Mouse (Mus musculus): ENCODE measurements around the gene Wdr46.

Gene Wdr46

DNA sequence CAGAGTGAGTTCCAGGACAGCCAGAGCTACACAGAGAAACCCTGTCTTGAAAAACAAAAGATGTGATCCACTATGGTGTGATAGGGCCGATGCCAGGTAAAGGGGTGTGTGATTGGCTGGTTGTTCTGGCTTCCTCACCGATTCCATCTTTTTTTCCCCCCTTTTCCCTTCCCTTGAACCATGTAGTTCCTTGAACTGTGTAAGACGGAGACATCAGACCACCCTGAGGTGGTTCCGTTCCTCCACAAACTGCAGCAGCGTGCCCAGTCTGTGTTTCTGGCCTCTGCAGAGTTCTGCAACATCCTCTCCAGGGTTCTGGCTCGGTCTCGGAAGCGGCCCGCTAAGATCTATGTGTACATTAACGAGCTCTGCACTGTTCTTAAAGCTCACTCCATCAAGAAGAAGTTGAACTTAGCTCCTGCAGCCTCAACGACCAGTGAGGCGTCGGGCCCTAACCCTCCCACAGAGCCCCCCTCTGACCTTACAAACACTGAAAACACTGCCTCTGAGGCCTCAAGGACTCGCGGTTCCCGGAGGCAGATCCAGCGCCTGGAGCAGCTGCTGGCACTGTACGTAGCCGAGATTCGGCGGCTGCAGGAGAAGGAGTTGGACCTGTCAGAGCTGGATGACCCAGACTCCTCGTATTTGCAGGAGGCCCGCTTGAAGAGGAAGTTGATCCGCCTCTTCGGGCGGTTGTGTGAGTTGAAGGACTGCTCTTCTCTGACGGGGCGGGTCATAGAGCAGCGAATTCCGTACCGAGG, 29.2 kb upstream of the Wdr46 start:
- DNase-seq (ENCODE audit: low read depth, low spot score), result no peak

DNA sequence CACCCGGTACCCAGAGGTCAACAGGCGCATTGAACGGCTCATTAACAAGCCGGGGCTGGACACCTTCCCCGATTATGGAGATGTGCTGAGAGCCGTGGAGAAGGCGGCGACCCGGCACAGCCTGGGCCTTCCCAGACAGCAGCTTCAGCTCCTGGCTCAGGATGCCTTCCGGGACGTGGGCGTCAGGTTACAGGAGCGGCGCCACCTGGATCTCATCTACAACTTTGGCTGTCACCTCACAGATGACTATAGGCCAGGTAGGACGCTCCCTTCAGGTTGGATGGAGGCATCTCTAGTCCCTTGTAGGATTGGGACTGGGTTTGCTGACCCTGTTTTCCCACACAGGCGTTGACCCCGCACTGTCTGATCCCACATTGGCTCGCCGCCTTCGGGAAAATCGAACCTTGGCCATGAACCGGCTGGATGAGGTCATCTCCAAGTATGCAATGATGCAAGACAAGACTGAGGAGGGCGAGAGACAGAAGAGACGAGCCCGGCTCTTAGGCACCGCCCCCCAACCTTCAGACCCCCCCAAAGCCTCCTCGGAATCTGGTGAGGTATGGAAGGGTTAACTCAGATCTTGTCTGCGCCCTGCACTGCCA, 28.5 kb upstream of the Wdr46 start:
- no peak for DNase-seq (ENCODE audit: low read depth, low spot score)

DNA sequence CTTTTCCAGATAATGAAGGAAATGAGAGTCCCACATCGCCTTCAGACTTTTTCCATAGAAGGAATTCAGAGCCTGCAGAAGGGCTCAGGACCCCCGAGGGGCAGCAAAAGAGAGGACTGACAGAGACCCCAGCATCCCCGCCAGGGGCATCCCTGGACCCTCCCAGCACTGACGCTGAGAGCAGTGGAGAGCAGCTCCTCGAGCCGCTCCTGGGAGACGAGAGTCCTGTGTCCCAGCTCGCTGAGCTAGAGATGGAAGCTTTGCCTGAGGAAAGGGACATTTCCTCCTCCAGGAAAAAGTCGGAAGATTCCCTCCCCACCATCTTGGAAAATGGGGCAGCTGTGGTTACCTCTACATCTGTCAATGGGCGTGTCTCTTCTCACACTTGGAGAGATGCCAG, 27.2 kb upstream of the Wdr46 start:
- DNase-seq (ENCODE audit: low read depth, low spot score), result no peak

DNA sequence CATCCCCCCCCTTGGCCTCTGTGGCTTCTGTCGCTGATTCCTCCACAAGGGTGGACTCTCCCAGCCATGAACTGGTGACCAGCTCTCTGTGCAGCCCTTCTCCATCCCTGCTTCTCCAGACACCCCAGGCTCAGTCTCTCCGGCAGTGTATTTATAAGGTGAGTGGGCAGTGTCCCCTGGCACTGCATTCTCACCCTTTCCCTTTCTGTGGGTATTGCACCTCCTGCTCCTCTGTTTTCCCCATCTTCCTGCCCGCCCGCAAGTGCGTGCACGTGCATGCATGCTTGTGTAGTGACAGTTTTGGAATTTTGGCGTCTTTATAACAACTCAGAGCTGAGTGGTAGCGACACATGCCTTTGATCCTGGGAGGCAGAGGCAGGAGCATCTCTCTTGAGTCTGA, 26.6 kb upstream of the Wdr46 start:
- no peak for DNase-seq (ENCODE audit: low read depth, low spot score)

DNA sequence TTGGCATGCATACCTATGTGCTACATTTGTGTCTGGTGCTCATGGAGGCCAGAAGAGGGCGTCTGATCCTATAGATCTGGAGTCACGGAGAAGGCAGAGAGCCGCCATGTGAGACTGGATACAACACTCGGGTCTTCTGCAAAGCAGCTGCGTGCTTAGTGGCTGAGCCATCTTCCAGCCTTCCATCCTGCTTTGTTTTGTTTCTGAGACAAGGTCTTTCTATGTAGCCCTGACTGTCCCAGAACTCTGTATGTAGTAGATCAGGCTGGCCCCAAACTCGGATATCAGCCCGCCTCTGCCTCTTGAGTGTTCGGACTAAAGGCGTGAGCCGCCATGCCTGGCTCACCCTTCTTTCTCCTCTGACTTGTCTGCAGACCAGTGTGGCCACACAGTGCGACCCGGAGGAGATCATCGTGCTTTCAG, 25.5 kb upstream of the Wdr46 start:
- DNase-seq (ENCODE audit: low read depth, low spot score), result no peak

DNA sequence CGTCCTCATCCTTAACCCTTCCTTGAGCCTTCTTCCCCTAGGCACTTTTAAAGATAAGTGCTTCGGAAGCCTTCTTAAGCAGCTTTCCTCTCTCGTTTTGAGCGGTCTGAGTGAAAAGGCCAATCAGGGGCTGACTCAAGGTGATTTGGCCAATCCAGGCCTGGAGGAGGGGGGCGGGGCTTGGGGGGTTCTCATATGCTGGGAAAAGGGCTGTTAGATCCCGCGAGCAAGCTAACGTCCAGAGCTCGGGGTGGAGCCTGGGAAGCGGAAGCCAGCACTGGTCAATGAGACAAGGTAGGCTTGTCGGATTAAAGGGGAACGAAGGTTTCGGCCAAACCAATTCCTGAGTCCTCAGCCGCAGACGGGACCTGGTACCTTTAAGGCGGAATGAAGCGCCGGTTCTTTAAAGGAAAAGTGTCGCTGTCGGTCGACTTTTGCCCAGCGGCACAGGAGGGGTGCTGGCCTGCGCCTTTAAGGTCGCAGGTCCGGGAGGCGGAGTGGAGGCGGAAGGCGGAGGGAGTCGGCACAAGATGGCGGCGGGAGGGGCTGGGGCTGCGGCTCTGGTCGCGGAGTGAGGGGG, 24.7 kb upstream of the Wdr46 start, which contains the start of the genes Tapbp and Zbtb22:
Gene Tapbp (plus strand): TSS at position 229 of the 580 bp plus-strand sequence.
Gene Zbtb22 (plus strand): TSS at position 234 of the 580 bp plus-strand sequence.
- peak; percentile 96 for DNase-seq (ENCODE audit: low read depth, low spot score)

DNA sequence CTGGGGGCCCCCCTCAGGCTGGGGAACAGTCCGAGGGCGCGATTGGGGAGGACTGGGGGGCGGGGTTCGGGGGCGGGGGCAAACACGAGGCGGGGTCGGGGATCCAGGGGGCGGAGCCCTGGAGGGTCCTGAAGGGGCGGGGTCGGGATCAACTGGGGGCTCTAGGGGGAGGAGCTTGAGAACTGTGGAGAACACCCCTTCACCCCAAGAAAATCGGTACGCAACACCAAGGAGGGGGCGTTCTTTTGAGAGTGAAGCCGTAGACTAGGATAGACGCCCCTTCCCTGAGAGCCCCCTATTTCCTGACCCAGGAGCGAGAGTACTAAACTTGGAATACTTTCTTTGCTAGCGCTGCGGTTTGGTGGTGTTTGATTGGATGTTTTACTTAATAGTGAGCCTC, 24.2 kb upstream of the Wdr46 start:
- no peak for DNase-seq (ENCODE audit: low read depth, low spot score)

DNA sequence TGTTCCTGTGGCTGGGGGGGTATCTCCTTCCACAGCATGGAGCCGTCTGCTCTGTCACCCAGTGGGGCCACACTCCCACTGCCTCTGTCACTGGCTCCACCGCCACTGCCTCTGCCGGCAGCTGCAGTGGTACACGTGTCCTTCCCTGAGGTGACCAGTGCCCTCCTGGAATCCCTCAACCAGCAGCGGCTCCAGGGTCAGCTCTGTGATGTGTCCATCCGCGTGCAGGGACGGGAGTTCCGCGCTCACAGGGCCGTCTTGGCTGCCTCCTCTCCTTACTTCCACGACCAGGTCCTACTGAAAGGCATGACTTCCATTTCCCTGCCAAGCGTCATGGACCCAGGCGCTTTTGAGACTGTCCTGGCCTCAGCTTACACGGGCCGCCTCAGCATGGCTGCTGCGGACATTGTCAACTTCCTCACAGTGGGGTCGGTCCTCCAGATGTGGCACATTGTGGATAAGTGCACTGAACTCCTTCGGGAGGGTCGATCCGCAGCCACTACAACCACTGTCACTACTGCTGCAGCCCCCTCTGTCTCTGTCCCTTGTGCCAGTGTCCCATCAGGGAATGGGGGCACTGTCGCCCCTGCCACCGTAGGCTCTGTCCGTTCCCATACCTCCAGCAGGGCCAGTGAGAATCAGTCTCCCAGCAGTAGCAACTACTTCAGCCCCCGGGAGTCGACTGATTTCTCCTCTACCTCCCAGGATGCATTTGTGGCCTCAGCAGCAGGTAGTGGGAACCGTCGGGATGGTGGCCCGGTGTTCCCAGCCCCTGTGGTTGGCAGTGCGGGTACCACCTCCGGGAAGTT, 23.4 kb upstream of the Wdr46 start:
- no peak for DNase-seq (ENCODE audit: low read depth, low spot score)

DNA sequence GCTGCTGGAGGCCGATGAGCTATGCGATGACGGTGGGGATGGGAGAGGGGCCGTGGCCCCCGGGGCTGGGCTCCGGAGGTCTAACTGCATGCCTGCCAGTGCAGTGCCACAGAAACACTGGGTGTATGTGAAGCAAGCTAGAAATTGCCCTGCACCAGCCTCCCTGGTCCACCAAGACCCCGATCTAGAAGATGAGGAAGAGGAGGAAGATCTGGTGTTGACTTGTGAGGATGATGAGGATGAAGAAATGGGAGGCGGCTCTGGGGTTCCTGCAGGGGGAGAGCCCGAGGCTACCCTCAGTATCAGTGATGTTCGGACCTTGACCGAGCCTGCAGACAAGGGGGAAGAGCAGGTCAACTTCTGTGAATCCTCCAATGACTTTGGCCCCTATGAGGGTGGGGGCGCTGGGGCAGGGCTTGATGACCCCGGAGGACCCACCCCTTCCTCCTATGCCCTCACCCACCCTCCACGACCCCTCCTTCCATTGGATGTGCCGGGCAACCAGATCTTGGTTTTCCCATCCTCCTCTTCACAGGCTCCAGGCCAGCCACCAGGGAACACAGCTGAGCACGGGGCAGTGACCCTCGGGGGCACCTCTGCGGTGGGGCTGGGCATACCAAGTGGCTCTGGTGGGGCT, 22.7 kb upstream of the Wdr46 start:
- no peak for DNase-seq (ENCODE audit: low read depth, low spot score)

DNA sequence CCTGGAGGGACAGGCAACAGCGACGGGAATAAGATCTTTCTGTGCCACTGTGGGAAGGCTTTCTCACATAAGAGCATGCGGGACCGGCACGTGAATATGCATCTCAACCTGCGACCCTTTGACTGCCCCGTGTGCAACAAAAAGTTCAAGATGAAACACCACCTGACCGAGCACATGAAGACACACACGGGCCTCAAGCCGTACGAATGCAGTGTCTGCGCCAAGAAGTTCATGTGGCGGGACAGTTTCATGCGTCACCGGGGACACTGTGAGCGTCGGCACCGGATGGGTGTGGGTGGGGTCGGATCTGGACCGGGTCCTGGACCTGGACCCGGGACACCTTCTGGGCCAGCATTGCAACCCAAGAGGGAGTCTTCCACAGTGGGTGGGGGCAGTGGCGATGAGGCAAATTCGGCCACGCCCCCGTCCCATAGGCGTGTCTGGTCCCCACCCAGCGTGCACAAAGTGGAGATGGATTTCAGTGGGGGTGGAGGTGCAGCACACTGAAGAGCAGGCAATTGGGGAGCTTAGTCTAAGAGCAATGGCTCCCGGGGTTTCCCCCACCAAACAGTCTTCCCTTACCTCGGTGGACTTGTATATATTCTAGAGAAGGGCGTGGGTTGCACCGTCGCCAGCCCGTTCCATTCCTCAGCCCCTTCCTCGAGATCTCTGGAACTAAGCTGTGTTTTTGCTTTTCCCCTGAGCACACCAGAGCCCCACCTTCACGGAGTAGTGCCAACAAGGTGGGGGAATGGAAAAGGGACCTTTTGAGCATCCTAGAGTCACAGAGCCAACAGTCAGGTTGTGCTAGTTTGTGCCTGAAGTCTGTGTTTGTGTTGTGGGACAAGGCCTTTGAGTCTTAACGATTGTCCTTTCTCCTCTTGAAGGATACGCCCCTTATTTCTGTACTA, 21.9 kb upstream of the Wdr46 start:
- DNase-seq (ENCODE audit: low read depth, low spot score), result peak; percentile 71

DNA sequence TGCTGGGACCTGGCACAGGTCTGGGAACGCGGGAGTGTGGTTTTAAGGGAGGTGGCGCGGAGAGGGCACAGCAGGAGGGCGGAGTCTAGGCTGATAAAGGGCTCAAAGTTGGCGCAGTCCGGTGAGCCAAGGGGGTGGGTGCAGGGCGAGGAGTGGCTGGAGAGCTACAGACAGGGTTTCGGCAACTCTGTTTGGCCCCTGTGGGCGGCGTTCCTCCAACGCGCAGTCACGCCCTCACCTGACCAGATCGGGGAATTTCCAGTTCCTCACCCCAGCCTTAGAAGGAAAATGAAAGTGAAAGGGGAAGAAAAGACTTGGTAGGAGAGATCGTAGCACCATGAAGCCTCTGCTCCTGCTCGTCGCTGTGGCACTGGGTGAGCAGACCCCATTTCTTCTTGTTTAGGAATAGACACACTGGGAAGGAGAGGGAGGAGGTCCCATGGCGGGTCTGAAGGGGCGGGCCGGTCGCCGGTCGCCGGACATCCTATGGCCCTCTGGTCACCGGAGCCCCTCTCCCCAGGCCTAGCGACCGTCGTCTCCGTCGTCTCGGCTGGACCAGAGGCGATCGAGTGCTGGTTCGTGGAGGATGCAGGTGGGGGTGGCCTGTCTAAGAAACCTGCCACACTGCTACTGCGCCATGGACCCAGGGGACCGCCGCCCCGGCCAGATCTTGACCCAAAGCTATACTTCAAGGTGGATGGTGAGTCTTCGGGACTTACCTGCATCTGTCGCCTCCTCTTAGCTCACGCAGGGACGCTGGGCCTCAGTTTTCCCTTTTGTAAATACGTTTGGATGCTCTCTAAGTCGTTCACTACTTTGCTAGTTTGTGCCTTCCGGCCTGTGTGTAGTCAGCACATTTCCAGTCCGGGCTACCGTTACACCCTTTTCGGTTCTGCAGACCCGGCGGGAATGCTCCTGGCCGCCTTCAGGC, 20.8 kb upstream of the Wdr46 start:
- peak; percentile 91 for DNase-seq (ENCODE audit: low read depth, low spot score)

DNA sequence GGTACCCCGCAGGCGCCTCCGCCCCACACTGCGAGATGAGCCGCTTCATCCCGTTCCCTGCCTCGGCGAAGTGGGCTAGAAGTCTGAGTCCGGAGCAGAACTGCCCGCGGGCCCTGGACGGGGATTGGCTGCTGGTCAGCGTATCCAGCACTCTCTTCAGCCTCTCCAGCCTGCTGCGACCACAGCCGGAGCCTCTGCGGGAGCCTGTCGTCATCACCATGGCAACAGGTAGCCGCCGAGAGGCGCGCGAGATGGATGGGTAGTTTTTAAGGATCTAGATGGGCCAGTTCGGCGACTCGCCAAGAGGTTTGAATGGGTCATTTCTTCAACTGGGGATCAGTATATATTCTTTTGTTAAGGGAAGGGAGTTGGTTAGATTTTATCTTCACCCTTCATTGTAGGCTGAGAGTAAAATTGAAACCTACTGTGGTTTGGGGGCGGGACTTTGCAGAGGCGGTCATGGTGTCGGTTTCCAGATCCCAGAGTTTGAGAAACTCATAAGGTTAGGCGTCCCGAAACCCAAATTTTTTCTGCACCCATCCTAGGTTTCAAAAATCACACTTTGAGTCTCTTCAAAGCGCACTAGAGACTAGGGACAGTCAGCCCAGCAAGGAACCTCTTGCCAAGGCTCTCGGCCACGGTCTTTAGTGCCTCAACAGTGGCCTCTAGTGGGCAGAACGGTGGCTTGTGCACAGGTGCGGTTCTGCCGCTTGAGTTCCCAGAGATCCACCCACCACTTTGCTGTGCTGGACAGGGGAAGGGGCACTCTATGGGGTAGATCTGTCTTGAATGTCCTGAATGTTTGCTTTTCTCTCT, 20.0 kb upstream of the Wdr46 start:
- peak; percentile 92 for DNase-seq (ENCODE audit: low read depth, low spot score)

DNA sequence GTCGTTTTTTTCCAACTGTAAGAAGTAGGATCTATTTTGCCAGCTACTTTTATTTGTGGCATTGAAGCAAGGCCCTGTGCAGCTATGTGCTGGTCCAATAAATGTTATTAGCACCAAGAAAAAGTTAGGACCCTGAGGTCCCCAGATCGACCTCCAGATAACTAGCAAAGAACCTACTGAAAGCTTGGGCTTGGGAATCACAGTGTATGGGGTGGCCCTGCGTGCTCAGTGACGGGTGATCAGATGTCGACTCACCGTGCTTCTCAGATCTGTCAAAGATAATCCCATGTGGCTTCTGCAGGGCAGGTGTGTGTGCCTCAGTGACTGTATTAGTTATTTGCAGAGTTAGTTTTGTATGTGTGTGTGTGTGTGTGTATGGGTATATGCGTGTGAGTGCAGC, 19.1 kb upstream of the Wdr46 start:
- no peak for DNase-seq (ENCODE audit: low read depth, low spot score)

DNA sequence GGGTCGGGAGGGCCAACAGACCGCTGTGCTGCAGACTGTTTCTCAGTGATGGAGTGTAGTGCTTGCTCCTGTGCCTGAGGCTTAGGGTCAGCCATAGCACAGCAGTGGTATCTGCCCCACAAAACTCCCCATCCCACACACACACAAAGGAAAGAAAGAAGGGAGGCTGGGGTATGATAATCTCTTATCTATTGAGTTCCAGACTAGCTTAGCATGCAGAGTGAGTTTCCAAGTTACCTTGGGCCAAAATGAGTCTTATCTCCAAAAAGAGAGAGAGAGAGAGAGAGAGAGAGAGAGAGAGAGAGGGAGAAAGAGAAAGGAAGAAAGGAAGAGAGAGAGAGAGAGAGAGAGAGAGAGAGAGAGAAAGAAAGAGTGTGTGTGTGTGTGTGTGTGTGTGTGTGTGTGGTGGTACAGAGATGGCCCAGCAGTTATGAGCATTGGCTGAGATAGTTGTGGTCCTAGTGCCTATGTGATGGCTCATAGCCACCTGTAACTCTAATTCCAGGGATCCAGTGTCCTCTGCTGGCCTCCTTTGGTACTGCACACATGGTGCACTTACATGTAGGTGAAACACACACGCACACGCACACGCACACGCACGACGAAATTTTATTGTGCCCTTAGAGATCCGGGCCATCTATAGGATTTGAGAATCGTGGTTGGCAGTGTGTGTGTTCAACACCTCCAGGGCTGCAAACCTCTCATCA, 15.7 kb upstream of the Wdr46 start:
- DNase-seq (ENCODE audit: low read depth, low spot score), result peak; percentile 79

DNA sequence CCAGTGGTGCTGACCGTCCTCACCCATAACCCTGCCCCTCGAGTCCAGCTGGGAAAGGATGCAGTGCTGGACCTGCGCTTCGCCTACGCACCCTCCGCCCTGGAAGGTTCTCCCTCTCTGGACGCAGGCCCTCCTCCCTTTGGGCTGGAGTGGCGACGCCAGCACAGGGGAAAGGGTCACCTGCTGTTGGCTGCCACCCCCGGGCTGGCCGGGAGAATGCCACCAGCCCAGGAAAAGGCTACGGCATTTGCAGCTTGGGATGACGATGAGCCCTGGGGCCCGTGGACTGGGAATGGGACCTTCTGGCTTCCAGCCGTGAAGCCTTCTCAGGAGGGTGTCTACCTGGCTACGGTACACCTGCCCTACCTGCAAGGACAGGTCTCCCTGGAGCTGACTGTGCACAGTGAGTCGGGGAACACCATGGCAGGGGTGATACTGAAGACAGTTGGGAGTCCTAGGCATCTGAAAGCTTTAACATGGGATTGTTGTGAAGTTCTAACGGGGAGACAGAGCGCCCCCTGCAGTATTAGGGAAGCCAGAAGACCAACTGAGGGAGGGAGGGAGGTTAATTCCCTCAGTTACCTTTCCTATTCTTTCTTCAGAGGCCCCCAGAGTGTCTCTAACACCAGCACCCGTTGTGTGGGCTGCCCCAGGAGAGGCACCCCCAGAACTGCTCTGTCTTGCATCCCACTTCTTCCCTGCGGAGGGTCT, 14.9 kb upstream of the Wdr46 start:
- DNase-seq (ENCODE audit: low read depth, low spot score), result peak; percentile 40

DNA sequence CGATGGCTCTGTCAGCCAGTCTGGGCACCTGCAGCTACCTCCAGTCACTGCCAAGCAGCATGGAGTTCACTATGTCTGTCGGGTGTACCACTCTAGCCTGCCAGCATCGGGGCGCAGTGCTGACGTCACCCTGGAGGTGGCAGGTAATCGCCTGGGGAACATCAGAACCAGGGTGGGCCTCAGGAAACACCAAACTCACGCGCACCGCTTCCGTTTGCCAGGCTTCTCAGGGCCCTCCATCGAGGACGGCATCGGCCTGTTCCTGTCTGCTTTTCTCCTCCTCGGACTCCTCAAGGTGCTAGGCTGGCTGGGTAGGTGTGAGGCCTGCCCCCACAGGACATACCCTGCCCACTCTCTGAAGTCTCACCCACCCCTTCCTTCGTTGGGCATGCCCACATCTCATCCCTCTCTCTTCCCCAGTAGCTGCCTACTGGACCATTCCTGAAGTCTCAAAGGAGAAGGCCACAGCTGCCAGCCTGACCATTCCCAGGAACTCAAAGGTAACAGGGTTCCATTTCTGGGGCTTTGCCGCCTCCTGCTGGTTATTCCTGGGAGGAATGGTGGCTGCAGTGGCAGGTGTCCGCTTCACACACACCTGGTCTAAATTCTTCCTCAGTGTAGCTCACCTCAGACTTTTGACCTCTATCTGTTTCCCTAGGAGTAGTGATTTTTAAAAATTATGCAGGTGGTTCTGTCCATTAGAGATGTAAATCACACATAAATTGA, 14.1 kb upstream of the Wdr46 start:
- DNase-seq (ENCODE audit: low read depth, low spot score), result peak; percentile 54

Data from CD4-positive, CD25-positive, alpha-beta regulatory T cell, adult 2 months (primary cell).